Mouse (Mus musculus): ENCODE measurements around the gene 2010106E10Rik. TPM values are rescaled to one million over a fixed set of nuclear protein-coding genes. Genes with fewer than 3 reads are reported as not detected.

Gene 2010106E10Rik
- polyA plus RNA-seq (2012; ENCODE audit: low replicate concordance) = not detected in 2 replicates

GRCm38 (mm10) chrX:112494974-112495373 is at the start of gene 2010106E10Rik:
Gene 2010106E10Rik (plus strand): TSS chrX:112495274.

GRCm38 (mm10) chrX:112600511-112601305 is 105.6 kb downstream of the 2010106E10Rik start, which contains the start of gene Zfp711:
Gene Zfp711 (plus strand): TSS chrX:112600526.

Other genes with a start within 250 kb of the 2010106E10Rik start
- 0.25 and 1.5 TPM in 2 replicates for gene Apool, start 183.9 kb upstream of the 2010106E10Rik start, polyA plus RNA-seq (2012; ENCODE audit: low replicate concordance)
- not detected in 2 replicates for gene Satl1, start 88.5 kb upstream of the 2010106E10Rik start, polyA plus RNA-seq (2012; ENCODE audit: low replicate concordance)
- gene Zfp711, start 105.3 kb downstream of the 2010106E10Rik start, polyA plus RNA-seq (2012; ENCODE audit: low replicate concordance) = not detected in 2 replicates
- not detected in 2 replicates for gene Pof1b, start 203.4 kb downstream of the 2010106E10Rik start, polyA plus RNA-seq (2012; ENCODE audit: low replicate concordance)